Mouse (Mus musculus): ENCODE measurements around the gene Slc26a10.

Slc26a10 gene

DNA sequence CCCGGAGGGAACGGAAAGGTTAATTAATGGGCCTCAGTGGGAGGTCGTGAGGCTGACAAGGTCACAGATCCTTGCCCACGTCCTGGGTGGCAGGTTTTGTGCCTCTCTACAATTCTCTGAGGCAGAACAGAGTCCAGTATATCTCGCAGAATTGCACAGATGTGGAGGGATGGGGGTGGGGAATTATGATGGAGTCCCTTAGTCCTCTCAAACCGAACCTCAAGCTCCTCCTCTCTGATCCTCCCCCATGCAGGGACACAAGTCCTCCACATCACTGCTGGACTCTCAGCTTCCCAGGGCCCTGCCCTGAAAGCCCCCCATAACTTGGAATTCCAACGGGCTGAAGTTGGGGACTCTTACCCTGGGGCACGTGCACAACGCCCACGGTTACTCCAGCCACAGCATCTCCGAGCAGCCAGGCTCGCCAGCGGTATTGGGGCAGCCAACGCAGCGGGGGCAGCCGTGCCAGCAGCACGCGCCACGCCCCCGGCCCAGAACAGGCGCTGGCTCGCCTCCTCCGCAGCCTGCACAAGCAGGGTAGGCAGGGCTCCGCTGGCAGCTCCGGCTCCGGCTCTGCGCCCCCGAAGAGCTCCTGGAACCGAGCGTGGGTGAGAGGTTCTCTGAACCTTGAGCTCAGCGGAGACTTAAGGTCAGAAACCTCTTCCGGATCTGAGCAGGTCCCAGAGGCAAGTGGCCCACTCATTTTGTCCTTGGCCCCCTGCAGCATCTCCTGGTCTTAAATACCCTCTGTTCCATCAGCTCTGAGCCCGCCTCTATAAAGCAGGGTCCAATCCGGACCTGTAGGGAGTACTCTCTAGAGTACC lies at the start of gene Slc26a10:
Gene Slc26a10 (minus strand): TSS at position 775 of the 824 bp plus-strand sequence.
- no peak for DNase-seq

DNA sequence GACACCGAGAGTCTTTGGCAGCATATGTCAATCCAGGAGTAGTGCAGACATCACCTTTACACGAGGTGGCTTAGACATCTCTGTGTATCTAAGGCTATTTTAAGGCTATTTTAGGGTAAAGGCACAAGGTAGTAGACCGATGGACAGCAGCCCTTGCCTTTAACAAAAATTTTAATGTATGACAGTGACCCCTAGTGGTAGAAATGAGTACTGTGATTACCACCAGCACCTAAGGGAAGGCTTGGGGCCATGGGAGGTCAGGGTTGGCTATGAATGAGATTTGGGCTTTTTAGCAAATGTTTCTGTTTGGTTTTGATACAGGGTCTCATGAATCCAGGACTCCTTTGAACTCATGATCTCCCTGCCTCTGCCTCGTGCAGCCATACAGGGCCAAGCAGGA lies 48.5 kb upstream of the Slc26a10 start:
- DNase-seq, result peak; percentile 65

DNA sequence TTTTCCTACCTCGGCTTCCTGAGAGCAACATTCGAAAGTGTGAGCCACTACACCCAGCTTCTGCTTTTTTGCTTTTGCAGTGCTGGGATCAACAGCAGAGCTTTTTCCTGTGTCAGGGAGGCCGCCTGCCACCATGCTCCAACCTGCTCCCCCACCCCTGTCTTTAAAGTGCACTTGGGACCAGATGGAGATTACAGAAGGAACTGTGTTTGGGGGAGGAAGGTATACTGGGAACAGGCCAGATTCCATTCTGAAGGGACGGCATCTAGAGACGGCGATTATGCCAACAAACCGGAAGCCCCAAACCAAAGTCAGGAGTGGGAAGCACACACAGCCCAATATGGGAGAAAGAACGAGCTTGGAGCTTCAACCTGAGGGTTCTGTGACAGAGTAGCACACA lies 46.7 kb upstream of the Slc26a10 start:
- DNase-seq, result no peak

DNA sequence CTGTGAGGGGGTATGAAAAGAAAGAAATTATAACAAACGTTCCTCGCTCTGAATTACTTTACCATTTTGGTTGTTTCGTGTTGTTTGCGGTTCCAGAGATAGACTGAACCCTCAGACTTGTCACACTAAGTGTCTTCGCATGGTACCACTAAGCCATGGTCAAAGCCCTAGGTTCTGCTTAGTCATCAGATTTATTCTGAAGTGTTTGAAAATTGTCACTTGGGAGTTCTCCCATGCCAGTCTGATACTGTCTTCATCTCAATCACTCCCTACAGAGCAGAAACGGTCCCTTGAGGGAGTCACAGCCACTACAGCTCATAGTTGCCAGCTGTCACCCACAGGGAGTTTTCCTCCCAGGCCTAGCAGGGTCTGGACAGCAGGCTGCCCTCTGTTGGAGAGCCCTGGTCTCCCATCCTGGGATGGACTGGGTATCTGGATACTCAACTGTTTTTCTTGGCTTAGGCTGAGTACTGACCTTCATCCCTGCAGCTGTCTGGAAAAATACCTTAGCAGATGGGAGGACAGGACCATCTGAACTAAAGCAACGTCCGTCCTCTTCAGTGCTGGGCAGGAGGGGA lies 46.0 kb upstream of the Slc26a10 start:
- peak; percentile 19 for DNase-seq

DNA sequence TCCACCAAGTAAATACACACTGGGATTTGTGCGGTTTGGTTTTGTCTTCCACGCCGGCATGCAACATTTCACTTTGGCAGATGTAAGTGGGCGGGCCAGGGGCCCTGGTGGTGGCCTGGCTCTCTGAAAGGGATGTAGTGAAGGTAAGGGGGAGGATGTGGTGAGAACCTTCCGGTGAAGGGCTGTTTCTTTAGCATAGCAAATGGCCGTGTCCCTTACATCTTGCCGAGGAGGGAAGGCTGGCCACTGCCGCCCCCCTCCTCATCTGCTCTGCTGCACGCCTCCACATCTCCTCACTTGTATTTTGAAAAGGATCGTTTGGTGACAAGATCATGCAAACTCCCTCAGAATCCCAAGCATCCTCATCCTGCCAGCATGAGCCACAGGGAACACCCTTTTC lies 45.3 kb upstream of the Slc26a10 start:
- no peak for DNase-seq

DNA sequence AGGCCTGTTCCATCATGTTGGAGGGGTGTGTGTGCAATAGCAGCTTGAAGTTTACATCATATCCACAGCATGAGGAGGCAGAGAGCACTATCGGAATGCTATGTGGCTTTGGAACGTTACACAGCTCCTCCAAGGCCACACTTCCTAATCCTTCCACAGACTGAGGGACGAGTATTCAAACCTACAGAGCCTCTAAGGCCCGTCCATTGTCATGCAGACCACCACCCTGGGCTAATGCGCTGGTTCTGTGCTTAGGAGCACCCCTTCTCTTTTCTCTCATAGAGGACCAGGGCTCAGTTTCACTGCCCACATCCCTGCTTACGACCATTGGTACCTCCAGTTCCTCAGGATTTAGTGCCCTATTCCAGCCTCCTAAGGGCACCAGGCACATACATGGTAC lies 44.8 kb upstream of the Slc26a10 start:
- DNase-seq, result no peak

DNA sequence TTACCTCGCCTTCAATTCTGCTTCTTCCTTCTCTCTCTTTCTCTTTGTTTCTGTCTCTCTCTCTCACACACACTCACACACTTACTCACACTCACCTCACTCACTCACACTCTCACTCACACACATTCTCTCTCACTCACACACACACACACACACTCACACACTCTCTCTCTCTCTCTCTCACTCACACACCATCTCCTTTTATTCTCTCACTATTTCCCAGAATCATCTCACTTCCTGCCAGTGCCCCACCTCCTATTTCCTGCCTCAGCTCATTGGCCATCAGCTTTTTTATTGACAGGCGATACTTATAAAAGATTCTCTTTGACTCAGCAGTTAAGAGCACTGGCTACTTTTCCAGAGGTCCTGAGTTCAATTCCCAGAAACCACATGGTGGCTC lies 37.9 kb upstream of the Slc26a10 start:
- no peak for DNase-seq

DNA sequence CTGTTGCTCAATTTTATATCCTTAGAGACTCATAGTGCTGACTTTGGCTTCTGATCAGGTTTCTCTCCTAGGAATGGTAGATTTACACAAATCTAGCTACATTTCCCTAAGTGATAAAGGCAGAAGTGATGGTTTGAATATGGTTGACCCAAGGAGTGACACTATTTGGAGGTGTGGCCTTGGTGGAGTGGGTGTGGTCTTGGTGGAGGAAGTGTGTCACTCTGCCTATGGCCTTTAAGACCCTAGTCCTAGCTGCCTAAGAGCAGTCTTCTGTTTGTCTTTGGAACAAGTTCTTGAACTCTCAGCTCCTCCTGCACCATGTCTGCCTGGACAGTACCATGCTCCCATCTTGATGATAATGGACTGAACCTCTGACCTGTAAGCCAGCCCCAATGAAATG lies 36.7 kb upstream of the Slc26a10 start:
- no peak for DNase-seq

DNA sequence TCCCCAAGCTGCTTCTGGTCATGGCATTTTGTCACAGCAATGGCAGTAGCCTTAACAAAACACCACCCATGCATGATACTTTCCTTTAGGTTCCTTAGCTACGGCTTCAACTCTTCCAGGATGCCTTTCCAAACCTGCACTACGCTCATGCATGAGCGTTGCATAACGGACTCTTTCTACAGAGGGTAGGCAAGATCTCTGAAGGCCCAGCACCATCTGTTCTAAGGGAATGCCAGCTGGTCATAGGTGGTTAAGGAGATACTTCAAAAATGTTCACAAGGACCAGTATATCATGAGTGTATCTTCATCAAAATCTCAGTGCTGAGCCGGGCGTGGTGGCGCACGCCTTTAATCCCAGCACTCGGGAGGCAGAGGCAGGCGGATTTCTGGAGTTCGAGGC lies 36.0 kb upstream of the Slc26a10 start:
- no peak for DNase-seq

DNA sequence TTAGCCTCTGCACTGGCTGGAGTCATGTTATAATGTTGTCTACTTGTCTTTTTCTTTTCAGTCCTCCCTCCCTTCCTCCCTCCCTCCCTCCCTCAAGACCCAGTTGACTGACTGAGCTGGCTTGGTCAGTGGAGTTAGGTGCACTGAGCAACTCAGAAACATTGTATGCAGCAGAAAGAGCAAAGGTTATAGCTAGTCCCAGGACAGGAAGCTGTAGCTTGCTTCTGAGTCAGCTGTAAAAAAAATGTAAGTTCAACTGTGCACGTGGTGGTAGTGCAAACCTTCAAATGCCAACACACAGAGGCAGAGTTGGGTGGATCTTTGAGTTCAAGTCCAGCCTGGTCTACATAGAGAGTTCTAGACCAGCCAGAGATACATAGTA lies 34.0 kb upstream of the Slc26a10 start:
- DNase-seq, result no peak

DNA sequence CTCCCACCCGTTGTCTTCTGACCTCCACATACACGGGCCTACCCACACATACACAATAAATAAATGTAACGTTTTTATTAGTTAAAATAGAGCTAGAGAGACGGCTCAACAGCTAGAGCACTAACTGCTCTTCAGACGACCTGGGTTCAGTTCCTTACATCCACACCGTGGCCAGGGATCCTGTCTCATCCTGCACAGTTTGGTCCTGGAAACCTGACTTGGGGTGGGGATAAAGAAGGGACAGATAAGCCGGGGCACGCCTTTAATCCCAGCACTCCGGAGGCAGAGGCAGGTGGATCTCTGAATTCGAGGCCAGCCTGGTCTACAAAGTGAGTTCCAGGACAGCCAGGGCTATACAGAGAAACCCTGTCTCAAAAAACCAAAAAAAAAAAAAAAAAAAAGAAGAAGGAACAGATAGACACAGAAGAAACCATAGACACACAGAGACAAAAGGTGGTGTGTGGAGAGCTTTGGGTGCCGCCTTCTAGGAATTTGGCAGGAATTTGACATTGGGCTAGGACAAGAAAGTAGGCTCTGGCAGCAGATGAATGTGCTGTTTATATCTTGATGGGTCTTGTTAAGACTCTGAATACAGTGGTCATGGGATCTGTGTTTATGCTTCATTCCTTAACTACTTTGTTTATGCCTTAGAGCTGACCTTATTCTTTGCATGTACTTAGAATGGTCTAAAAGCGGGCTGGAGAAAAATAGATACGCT lies 33.4 kb upstream of the Slc26a10 start:
- no peak for DNase-seq

DNA sequence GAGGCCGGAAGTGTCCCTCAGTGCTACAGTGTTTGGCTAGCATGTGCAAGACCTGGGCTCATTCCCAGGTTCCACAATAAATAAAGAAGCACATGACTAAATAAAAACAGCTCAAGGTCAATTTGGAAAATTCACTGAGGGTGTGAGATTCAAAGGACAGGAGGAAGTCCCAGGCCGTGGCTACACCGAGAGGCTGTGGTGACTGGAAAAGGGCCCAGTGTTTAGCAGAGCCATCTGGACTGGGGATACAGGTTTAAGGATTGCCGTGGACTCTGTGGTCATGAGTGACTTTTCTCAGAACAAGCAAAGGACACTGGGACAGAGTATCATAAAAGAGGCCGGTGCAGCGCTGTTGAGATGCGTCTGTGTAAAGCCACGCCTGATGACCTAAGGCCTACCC lies 32.8 kb upstream of the Slc26a10 start:
- DNase-seq, result no peak

DNA sequence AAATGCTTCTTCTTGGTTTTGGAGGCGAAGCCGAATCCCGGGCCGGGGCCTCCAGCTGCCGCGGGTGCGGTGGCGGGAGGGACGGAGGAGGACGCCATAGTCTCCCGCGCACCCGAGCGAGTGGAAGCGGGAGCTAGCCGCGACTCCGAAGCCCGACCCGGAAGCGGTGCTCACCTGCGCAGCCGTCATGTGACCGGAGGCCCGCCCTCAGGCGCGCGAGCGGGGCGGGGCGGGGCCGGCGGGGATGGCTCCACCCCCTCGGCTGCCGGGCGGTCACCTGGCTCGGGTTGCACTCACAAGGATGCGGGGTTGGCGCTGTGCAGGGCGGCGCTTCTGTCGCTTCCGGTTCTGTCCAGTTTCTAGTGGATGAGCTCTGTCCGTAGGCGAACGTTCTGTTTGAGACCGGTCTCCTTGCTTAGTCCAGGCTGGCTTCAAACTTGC lies 31.0 kb upstream of the Slc26a10 start, which contains the start of gene Pip4k2c:
Gene Pip4k2c (minus strand): TSS at position 172 of the 441 bp plus-strand sequence.
- peak; percentile 89 for DNase-seq

DNA sequence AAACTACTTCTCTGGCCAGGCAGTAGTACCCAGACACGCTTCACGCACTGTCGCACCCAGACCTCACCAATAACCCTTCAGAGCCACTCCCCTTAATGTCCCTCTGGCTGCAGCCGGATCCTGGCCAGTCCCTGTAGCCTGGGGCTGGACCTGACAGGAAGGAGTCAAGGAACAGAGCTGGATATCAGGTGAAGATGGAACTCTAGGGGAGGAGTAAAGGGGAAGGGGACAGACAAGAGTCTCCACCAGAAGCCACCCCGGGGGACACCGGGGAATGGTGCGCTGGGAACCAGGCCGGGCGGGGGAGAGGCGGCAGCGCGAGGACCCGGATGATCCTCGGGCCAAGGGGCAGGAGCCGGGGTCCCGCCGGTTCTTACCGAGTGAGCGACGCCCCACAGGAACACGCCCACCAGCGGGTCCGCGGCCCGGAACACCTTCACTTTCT lies 30.5 kb upstream of the Slc26a10 start:
- DNase-seq, result no peak

DNA sequence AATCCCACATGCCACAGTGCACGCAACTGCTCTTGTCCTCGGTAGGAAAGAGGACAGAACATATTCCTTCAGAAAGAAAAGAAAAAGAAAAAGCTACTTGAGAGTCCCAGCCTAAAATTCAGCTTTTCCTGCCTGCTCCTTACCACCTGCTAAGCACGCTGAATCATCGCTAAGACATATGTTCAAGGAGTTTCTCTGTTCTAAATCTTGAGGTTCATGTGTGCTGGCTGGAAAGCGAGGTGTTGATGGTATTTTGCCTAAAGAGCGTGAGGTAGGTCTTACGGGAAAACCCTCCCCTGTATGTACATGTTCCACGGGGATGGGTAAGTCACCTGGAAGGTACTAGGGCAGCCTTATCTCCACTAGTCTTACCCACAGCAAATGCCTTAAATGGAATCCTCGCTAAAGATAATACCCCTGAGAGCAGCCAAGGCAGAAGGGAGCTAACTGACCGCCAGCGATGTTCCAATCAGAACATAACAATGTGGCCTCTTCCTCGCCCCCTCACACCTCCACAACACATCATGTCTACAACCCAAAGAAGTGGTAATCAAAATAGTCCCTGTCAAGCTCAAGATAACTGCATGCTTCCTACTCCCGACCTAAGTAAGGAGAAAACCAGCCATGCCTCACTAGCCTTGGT lies 29.6 kb upstream of the Slc26a10 start:
- DNase-seq, result no peak

DNA sequence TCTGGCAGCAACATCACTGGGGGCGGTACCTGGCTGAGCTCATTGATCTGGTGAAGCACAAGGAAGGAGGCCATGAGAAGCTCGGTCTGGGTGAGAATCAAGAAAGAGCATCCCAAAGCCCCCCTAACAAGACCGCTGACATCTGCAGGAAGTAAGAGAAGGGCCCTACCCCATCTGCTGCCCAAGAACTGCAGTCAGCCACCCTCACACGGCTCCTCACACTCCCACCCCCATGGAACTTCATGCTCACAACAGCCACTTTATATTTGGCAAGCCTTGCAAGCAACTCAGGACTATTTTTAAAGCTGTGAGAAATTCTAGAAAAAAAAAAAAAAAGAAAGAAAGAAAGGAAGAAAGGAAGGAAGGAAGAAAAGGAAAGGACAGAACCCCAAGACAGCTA lies 28.5 kb upstream of the Slc26a10 start:
- no peak for DNase-seq

DNA sequence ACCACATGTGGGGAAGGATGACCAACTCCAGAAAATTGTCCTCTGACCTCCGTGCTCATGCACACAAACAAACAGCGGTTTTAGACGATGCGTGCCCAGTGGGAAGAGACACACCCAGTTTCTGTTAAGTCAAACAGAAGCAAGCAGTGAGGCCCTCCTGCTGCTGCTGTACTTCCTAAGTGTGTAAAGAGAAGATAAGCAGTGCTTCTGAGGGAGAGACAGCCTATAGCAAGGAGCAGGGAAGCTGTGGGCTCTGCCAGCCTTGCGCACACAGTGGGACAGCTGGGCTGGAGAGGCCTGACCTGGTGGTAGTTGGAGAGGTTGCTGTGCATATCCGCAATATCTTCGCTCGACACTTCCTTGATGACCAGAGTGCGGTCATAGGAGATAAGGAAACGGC lies 24.9 kb upstream of the Slc26a10 start:
- no peak for DNase-seq

DNA sequence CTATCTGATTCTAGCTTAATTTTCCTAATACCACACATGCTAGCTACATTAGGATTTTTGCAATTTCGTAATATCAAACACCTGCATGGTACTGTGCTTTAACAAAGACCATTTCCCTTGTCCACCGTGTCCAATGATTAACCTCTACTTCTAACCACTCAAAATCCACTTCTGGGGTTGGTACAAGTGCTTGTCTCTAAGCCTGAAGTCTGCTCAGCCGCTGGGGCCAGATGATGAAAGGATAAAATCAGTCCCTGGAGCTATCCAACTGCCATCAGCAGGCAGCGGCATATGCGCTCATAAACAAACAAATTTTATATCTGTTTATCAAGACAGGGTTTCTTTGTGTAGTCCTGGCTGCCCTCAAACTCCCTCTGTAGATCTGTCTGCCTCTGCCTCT lies 24.1 kb upstream of the Slc26a10 start:
- DNase-seq, result no peak

DNA sequence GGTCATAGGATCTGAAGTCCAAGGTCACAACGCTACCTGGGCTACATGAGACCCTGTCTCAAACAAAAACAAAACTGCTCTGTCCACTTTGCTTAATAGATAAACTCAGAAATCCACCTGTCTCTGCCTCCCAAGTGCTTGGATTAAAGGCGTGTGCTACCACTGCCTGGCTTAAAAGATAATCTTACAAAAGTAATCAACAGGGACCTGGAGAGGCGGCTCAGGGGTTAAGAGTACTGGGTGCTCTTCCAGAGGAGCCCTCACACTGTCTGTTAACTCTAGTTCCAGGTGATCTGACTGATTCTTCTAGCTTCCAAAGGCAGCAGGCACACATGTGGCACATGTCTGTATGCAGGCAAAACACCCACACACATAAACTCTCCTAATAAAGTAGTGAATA lies 22.7 kb upstream of the Slc26a10 start:
- no peak for DNase-seq

DNA sequence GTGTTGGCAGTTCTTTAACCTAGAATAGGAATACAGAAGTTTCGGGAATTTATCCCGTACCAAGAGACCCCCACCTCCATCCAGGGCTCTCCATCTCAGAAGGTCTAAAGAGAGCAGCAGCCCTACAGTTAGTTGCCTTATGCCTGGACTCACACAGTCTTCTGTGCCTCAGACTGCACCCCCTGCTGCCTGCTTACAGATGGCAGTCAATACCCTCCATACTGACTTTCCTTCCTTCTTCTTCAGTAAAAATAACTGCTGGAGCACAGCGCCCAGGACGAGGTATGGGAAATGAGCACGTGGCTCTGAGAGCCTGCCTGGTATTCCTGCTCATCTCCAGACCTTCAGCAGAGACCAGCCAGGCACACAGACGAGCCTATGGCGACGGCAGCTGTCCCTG lies 19.8 kb upstream of the Slc26a10 start:
- DNase-seq, result no peak

DNA sequence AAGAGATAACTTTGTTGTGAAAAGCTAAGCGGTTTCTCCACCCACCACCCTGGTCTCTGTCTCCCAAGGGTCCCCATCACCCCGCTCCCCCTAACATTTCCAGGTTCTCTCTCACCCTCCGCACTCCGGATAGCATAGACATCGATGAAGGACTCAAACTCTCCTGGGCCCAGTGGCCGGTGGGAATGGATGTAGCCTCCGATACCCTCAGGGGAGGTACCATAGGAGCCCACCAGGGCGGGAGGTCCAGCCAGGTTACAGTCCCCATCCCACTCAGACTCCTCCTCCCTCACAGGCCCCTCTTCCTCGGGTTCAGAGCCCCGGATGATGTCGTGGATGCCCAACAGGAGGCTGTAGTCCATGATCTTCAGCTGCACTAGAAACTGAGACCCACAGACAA lies 19.0 kb upstream of the Slc26a10 start:
- DNase-seq, result no peak

DNA sequence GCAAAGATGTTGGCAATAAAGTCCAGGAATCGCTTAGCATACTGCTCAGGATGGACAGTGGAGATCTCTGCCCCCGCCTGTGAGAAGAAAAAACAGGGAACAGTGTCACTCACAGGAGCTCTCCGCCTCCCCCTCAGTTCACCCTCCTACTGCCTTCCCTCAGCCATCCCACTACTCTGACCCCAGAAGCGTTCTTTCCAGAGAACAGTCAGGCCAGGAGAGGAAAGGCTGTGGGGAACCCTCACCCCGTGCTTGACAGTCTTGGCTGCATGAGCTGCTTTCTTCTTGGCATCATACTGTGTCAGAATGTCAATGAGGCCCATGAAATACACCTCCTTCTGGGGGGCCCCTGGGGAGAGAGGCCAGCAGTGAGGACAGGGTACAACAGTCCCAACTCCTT lies 18.6 kb upstream of the Slc26a10 start:
- DNase-seq, result no peak

DNA sequence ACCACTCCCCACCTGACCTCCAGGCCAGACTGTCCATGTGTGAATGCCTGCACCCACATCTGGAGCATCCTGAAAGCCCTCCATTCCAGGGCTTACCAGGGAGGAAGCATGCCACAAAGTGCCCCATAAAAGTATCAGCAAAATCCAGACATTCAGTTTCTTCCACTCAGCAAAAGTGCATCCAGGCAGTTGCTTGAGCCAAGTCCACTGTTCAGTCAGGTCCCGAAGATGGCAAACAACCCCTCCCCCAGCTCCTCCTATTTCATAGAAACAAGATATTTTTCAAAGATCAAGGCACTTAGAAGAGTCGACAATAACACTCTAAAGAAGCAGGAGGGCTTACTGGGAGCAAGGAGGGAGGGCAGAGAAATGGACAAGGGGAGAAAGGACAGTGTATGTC lies 18.0 kb upstream of the Slc26a10 start:
- DNase-seq, result no peak
